In genomic region chr5:140066281-140066680, GRCm38 (mm10) we compare ENCODE assay signal across 17 mouse cellular contexts.
"Had no signal": no experiment of that assay in that cellular context is flagged by ENCODE, and none has a peak within 500 bp of the region (broad histone marks: within the 10 kb centered on the region; RNA-seq: fewer than 3 reads in every experiment).

No protein-coding gene starts in this region.

- H3K4me2 ChIP-seq: liver, embryonic 15.5 days; lung, embryonic 15.5 days; midbrain, embryonic 12.5 days; midbrain, embryonic 15.5 days; neural tube, embryonic 12.5 days; stomach, embryonic 15.5 days had no signal

- DNase-seq: liver, postnatal 0 days; lung, adult 2 months; lung, postnatal 14 days; lung, postnatal 36 days; right cerebral cortex, postnatal 14 days; thymus, adult 18-20 months; thymus, postnatal 14 days; thymus, postnatal 36 days had no signal

- H3K4me3 ChIP-seq: liver, embryonic 15.5 days; lung, embryonic 15.5 days; midbrain, embryonic 12.5 days; midbrain, embryonic 15.5 days; neural tube, embryonic 12.5 days; stomach, embryonic 15.5 days had no signal

- H3K9me3 ChIP-seq: liver, embryonic 15.5 days; lung, embryonic 15.5 days; megakaryocyte, embryonic 14.5 days; midbrain, embryonic 12.5 days; midbrain, embryonic 15.5 days; neural tube, embryonic 12.5 days; stomach, embryonic 15.5 days had no signal

- H3K4me1 ChIP-seq: liver, embryonic 15.5 days had no signal

- H3K27ac ChIP-seq: liver, embryonic 15.5 days; lung, embryonic 15.5 days; macrophage; midbrain, embryonic 12.5 days; midbrain, embryonic 15.5 days; neural tube, embryonic 12.5 days; stomach, embryonic 15.5 days had no signal

- H3K9ac ChIP-seq: liver, embryonic 15.5 days; liver, postnatal 0 days; lung, embryonic 15.5 days; midbrain, embryonic 12.5 days; midbrain, embryonic 15.5 days; neural tube, embryonic 12.5 days; stomach, embryonic 15.5 days had no signal

- ATAC-seq: liver, postnatal 0 days; lung, postnatal 0 days; midbrain, embryonic 15.5 days had no signal

- H3K27me3 ChIP-seq: liver, embryonic 15.5 days; lung, embryonic 15.5 days; midbrain, embryonic 12.5 days; midbrain, embryonic 15.5 days; neural tube, embryonic 12.5 days; stomach, embryonic 15.5 days had no signal

- H3K36me3 ChIP-seq: lung, embryonic 15.5 days; midbrain, embryonic 15.5 days had no signal
